Mouse (Mus musculus): ENCODE measurements around the gene Ankrd24.

DNA sequence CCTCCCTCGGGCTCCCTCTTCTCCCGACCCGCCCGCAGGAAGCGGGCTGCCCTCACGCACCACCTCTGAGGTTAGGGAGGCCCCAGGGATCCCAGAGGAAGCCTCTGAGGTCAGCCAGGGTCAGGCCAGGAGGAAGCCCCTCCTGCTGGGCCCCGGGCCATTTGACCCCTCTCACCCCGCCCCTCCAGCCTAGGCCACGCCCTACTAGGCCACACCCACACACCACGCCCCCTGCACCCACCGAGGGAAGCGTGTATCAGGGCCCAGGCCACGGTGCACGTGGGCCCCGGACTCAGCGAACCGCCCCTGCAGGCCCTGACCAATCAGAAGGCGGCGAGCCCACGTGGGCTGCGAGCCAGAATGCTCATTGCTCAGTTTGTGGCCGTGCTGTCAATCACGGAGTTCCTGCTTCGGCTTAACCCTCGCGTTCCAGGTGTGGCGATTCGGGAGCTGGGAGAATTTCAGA, 27.6 kb upstream of the Ankrd24 start, which contains the start of gene Tle6:
- TF ChIP-seq CTCF (IDR thresholded peaks at IDR 0.05; ENCODE audit: low read depth) = no peak
- no peak for TF ChIP-seq EP300 (IDR thresholded peaks at IDR 0.05; ENCODE audit: low read depth)

All from liver, embryonic 14.5 days (tissue).